Mouse (Mus musculus) CH12.LX (cell line): ENCODE data around the gene Traf5.

Experiments
- CTCF ChIP-seq, 2 experiments: IDR thresholded peaks in 1 of 2; conservative IDR thresholded peaks in 1 of 2; 2 replicates each; pipeline ENCODE4 v1.5.1; 2011 to 2012; ENCODE audit warnings: low read depth in 2 of 2, low read length in 2 of 2, improper control_type of control experiment in 1 of 2, inconsistent platforms in 1 of 2, mild to moderate bottlenecking in 1 of 2, moderate library complexity in 1 of 2
- HCFC1 ChIP-seq: IDR thresholded peaks from 2 replicates; pipeline ENCODE4 v1.6.1; 2012; ENCODE audit warnings: low read depth, mild to moderate bottlenecking, inconsistent platforms, low read length, improper control_type of control experiment
- POLR2A ChIP-seq: IDR thresholded peaks from 2 replicates; pipeline ENCODE4 v1.6.1; 2011; ENCODE audit warnings: low read depth, mild to moderate bottlenecking, improper control_type of control experiment, low read length

- TF ChIP-seq POLR2A (no peak), HCFC1 (no peak), CTCF (conservative IDR thresholded peaks at IDR 0.05 in 1 of 2, IDR thresholded peaks at IDR 0.05 in 1 of 2; ENCODE audit: low read depth in 2 of 2, low read length in 2 of 2) (no peak)
Measured at GRCm38 (mm10) chr1:192103176-192103575, 10.8 kb upstream of the Traf5 start.
